Mouse (Mus musculus) limb, embryonic 10.5 days (tissue): ENCODE results near the gene Ccdc7a. TPM values are rescaled to one million over a fixed set of nuclear protein-coding genes. Genes with fewer than 3 reads are reported as not detected.
"Not testable (repeated sequence)": the region's sequence is repeated elsewhere in the genome, so short reads cannot be mapped to it uniquely, and the experiment has no call there.

Source experiments
- DNase-seq: peaks from one replicate; pipeline ENCODE4 v3.0.0-alpha.2; 2017; ENCODE audit warnings: low spot score
- H3K27ac ChIP-seq: fragments of 300-500 bp; sonication (generic); 2 replicates; pipeline ENCODE4 v1.5.1; 2016; ENCODE audit warnings: mild to moderate bottlenecking
- H3K27me3 ChIP-seq: fragments of 300-500 bp; sonication (generic); 2 replicates; pipeline ENCODE4 v1.6.1; 2016; ENCODE audit warnings: low read depth, mild to moderate bottlenecking; ENCODE audit not compliant: poor library complexity, severe bottlenecking
- H3K36me3 ChIP-seq: fragments of 300-500 bp; sonication (generic); 2 replicates; pipeline ENCODE4 v1.6.1; 2016; ENCODE audit warnings: mild to moderate bottlenecking, moderate library complexity
- H3K4me1 ChIP-seq: fragments of 300-500 bp; sonication (generic); 2 replicates; pipeline ENCODE4 v1.6.1; 2016
- H3K4me3 ChIP-seq: fragments of 300-500 bp; sonication (generic); 2 replicates; pipeline ENCODE4 v1.5.1; 2016; ENCODE audit warnings: mild to moderate bottlenecking, moderate library complexity
- H3K9me3 ChIP-seq: fragments of 300-500 bp; sonication (generic); replicated peaks from 2 replicates; pipeline ENCODE4 v1.6.1; 2016; ENCODE audit warnings: mild to moderate bottlenecking
- WGBS: fragments of 180-500 bp; shearing (Covaris S2); methylation state at CpG from one replicate; pipeline ENCODE4 v1.1.7; 2016; 5-methylcytosine and 5-hydroxymethylcytosine counted together
- polyA plus RNA-seq: library from polyadenylated mRNA; unstranded; fragments of >200 nt; fragmentation: Nextera tagmentation; extraction: Ambion mirVana; gene quantifications from 2 replicates; pipeline ENCODE4 v1.2.1, GENCODE M21; 2016

Ccdc7a gene
- polyA plus RNA-seq, result not detected in 2 replicates

- not testable (repeated sequence) for H3K9me3 ChIP-seq, H3K4me1 ChIP-seq, H3K4me3 ChIP-seq, H3K27me3 ChIP-seq, H3K36me3 ChIP-seq, H3K27ac ChIP-seq, DNase-seq
- 79% methylated on average over 2 of the region's 11 CpGs for WGBS
Observed at GRCm38 (mm10) chr8:129065417-129065816, at the start of gene Ccdc7a. Ccdc7a (minus strand) TSS chr8:129065517.

GRCm38 (mm10) chr8:129066834-129067233, 1.5 kb upstream of the Ccdc7a start, which contains the start of gene Ccdc7b:
Ccdc7b (plus strand) TSS chr8:129067134.
- H3K4me3 ChIP-seq, H3K27ac ChIP-seq, H3K4me1 ChIP-seq, H3K9me3 ChIP-seq, H3K27me3 ChIP-seq, DNase-seq, H3K36me3 ChIP-seq: not testable (repeated sequence)
- WGBS, result 80% methylated on average over 1 of the region's 10 CpGs

GRCm38 (mm10) chr8:128991389-128991788, 73.9 kb downstream of the Ccdc7a start:
- H3K4me3 ChIP-seq, result no peak overlapping the region
- no peak for DNase-seq
- no peaks in the 10 kb centered on the region for H3K27me3 ChIP-seq
- WGBS, result 81% methylated on average over 1 of the region's 1 CpGs
- H3K27ac ChIP-seq, result no peak overlapping the region
- H3K36me3 ChIP-seq, result no peaks in the 10 kb centered on the region
- H3K9me3 ChIP-seq, result no peaks in the 10 kb centered on the region
- no peaks in the 10 kb centered on the region for H3K4me1 ChIP-seq

DNA sequence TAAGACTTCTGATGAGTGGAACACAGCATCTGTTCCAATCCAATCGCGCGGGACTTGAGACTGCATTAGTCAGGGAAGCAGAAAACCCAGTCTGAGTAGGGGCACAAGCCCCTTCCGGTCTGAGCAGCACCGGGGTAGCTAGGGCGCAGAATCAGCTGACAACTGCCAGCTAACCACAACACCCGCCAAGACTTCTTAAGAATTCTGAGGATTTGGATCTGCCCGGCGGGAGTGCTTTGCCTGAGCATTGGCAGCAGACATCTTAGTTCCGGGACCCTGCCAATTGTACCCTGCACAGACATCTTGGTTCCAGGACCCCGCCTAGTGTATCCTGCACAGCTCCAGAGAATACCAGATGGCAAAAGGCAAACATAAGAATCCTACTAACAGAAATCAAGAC, 116.4 kb downstream of the Ccdc7a start:
- not testable (repeated sequence) for DNase-seq, H3K4me1 ChIP-seq, H3K27ac ChIP-seq, H3K4me3 ChIP-seq, H3K9me3 ChIP-seq, H3K36me3 ChIP-seq, H3K27me3 ChIP-seq
- 84% methylated on average over 11 of the region's 11 CpGs for WGBS

DNA sequence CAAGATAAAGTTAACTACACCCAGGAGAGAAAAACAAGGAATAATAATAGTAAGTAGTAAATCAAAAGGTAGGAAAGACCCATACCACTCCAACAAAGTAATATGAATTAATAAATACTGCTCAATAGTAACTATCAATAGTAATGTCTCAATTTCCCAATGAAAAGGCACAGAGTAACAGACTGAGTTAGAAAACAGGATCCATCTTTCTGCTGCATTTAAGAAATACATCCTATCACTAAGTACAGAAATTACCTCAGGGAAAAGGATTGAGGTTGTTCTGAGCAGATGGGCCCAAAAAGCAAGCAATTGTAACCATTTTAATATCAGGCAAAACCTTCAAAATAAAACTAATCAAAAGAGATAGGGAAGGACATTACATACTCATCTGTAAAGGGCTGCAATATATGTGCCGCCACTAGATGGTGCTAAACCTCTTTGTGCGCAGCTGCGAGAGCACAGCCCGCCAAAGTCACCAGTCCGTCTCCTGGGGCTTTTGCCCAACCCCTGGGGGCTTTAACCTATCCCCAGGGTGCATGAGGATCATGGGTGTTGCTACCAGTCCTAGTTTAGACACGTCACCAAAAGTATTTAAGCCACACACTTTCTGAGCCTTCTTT, 124.2 kb downstream of the Ccdc7a start:
- H3K9me3 ChIP-seq, H3K27me3 ChIP-seq, H3K4me3 ChIP-seq, H3K4me1 ChIP-seq, H3K36me3 ChIP-seq, DNase-seq, H3K27ac ChIP-seq: not testable (repeated sequence)
- WGBS, result 3% methylated on average over 6 of the region's 6 CpGs

DNA sequence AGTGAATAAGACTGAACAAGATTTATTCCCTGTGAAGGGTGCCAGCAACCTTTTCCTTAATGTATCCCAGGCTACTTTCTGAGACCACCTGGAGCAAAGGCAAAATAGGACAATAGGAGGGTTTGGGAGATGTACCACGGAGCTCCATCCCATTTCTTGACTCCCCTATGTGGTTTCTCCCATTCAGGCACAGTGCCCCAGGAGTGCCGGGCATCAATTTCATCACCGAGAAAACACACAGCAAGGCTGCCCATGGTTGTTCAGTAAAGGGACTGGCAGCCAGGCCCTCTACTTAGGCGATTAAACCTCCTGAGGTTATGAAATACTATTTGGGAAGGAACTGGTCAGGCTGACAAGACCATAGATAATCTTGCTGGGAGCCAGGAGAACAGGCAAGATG, 131.9 kb downstream of the Ccdc7a start:
- WGBS, result 71% methylated on average over 4 of the region's 4 CpGs
- Histone ChIP-seq H3K4me3 (no peak overlapping the region), H3K27ac (no peak overlapping the region), H3K27me3 (no peaks in the 10 kb centered on the region), H3K9me3 (no peaks in the 10 kb centered on the region), H3K4me1 (no peaks in the 10 kb centered on the region), H3K36me3 (no peaks in the 10 kb centered on the region)
- no peak for DNase-seq

GRCm38 (mm10) chr8:128882719-128883118, 182.6 kb downstream of the Ccdc7a start:
- no peaks in the 10 kb centered on the region for H3K4me1 ChIP-seq
- no peaks in the 10 kb centered on the region for H3K36me3 ChIP-seq
- no peak for DNase-seq
- H3K4me3 ChIP-seq, result no peak overlapping the region
- H3K27me3 ChIP-seq, result no peaks in the 10 kb centered on the region
- no peak overlapping the region for H3K27ac ChIP-seq
- H3K9me3 ChIP-seq, result no peaks in the 10 kb centered on the region
- WGBS, result 66% methylated on average over 3 of the region's 3 CpGs

DNA sequence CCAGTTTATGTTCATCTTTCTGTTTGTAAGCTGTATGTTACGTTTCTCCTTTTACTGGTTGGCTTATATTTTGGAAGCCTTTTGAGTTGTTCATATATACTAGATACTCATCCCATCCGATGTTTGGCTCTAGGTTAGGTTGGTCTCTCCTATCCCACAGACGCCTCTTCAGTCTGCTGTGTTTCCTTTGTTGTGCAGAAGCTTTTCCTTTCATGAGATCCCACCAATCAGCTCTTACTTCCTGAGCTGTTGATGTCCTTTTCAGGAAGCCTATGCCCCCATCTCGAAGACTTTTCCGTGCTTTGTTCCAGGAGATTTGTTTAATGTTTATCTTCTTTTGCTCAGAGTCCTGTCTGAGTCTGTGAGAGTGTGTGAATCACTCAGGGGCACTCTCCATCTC, 221.6 kb downstream of the Ccdc7a start:
- no peaks in the 10 kb centered on the region for H3K36me3 ChIP-seq
- H3K27me3 ChIP-seq, result no peaks in the 10 kb centered on the region
- no peaks in the 10 kb centered on the region for H3K9me3 ChIP-seq
- DNase-seq, result no peak
- WGBS, result 66% methylated on average over 5 of the region's 5 CpGs
- no peak overlapping the region for H3K27ac ChIP-seq
- H3K4me3 ChIP-seq, result no peak overlapping the region
- no peaks in the 10 kb centered on the region for H3K4me1 ChIP-seq

GRCm38 (mm10) chr8:128812521-128812920, 252.8 kb downstream of the Ccdc7a start:
- no peaks in the 10 kb centered on the region for H3K27me3 ChIP-seq
- no peaks in the 10 kb centered on the region for H3K36me3 ChIP-seq
- DNase-seq, result no peak
- H3K9me3 ChIP-seq, result no peaks in the 10 kb centered on the region
- H3K4me3 ChIP-seq, result no peak overlapping the region
- no peak overlapping the region for H3K27ac ChIP-seq
- WGBS, result 78% methylated on average over 4 of the region's 4 CpGs
- no peaks in the 10 kb centered on the region for H3K4me1 ChIP-seq

DNA sequence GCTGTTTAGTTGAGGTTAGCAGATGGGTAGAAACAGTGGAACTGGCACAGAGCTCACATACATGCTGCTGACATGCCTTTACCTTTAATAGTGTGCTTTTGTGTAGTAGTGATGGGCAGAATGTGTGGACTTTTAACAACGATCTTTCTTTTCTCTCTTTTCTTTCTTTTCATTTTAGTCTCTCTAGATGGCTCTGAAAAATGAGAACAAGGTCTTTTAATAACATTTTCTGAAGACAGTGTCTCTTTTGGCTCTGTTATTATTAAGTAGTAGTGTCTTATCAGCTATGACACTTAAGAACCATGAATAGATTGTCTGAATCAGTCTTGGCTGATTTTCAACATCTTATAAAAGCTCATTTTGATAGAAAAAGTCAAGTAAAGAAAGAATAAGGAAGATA, 266.7 kb downstream of the Ccdc7a start, which contains the start of gene Gm3952:
Gene Gm3952, minus strand, starts transcription at position 101 of the 400 bp plus-strand sequence.
- WGBS, result 76% methylated on average over 1 of the region's 1 CpGs
- Histone ChIP-seq H3K4me3 (no peak within 1 kb of the TSS), H3K27me3 (no peaks in the 10 kb centered on the region), H3K9me3 (no peaks in the 10 kb centered on the region), H3K4me1 (no peaks in the 10 kb centered on the region), H3K27ac (no peak within 1 kb of the TSS), H3K36me3 (no peaks in the 10 kb centered on the region)
- DNase-seq, result no peak

DNA sequence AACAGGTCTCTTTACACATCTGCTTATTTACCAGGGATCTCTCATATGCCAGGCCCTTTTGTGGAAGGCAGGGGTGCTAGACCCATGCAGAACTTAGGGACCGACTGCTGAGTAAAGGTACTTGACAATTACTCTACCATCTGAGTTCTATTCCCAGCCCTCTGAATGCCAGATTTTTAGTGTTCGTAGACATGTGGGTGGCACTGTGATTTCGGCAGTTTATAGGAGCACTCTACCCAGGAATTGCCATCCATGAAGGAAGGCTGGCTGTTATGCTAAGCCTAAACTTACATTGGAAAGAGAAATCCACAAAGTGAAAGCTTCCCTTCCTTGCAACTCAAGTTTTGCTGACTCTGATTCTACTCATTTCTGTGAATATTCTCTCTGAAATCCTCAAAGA, 329.6 kb downstream of the Ccdc7a start:
- DNase-seq, result no peak
- H3K4me3 ChIP-seq, result no peak overlapping the region
- no peaks in the 10 kb centered on the region for H3K27me3 ChIP-seq
- H3K4me1 ChIP-seq, result no peaks in the 10 kb centered on the region
- peaks cover 90% of the 10 kb centered on the region for H3K36me3 ChIP-seq
- 97% methylated on average over 3 of the region's 3 CpGs for WGBS
- no peak overlapping the region for H3K27ac ChIP-seq
- H3K9me3 ChIP-seq, result no peaks in the 10 kb centered on the region

DNA sequence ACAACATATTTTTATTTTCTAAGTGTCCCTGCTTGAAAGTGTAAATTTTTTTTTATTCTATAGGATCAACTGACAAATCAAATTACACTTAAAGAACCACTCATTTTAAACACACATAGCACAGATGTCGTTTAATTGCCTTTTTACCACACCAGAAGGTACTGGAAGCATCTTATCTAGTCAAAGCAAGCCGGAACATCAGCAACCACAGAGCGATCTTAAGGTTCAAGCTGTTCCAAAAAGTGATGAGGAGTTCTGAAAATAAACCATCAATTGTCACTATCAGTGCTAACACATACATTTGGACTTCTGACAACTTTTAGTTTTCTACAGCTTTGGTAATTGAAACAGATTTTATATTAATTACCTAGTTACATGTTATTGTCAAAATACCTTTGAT, 331.2 kb downstream of the Ccdc7a start:
- H3K36me3 ChIP-seq, result peaks cover 92% of the 10 kb centered on the region
- 95% methylated on average over 3 of the region's 3 CpGs for WGBS

GRCm38 (mm10) chr8:128732254-128732653, 333.1 kb downstream of the Ccdc7a start:
- no peak overlapping the region for H3K27ac ChIP-seq
- no peak for DNase-seq
- 86% methylated on average over 2 of the region's 2 CpGs for WGBS

More for the DNA sequence above, 331.2 kb downstream of the Ccdc7a start:
- Histone ChIP-seq H3K4me3 (no peak overlapping the region), H3K9me3 (no peaks in the 10 kb centered on the region), H3K4me1 (no peaks in the 10 kb centered on the region), H3K27ac (no peak overlapping the region), H3K27me3 (no peaks in the 10 kb centered on the region)
- no peak for DNase-seq

GRCm38 (mm10) chr8:128727213-128727612, 338.1 kb downstream of the Ccdc7a start:
- DNase-seq, result no peak
- H3K4me1 ChIP-seq, result no peaks in the 10 kb centered on the region
- H3K27ac ChIP-seq, result no peak overlapping the region
- no peak overlapping the region for H3K4me3 ChIP-seq
- H3K27me3 ChIP-seq, result no peaks in the 10 kb centered on the region
- WGBS, result 94% methylated on average over 1 of the region's 1 CpGs
- peaks cover 88% of the 10 kb centered on the region for H3K36me3 ChIP-seq
- no peaks in the 10 kb centered on the region for H3K9me3 ChIP-seq

More at GRCm38 (mm10) chr8:128732254-128732653, 333.1 kb downstream of the Ccdc7a start:
- H3K4me3 ChIP-seq, result no peak overlapping the region
- no peaks in the 10 kb centered on the region for H3K9me3 ChIP-seq
- H3K36me3 ChIP-seq, result peaks cover 87% of the 10 kb centered on the region
- no peaks in the 10 kb centered on the region for H3K27me3 ChIP-seq
- H3K4me1 ChIP-seq, result no peaks in the 10 kb centered on the region
